Mouse (Mus musculus) embryonic facial prominence, embryonic 12.5 days (tissue): ENCODE data around the gene Lsp1. TPM values are rescaled to one million over a fixed set of nuclear protein-coding genes. Genes with fewer than 3 reads are reported as not detected.

Experiments
- ATAC-seq: fragments of 200-750 bp; cut with Nextera tagmentation; 2 replicates; pipeline ENCODE4 v1.8.0; 2017; ENCODE audit not compliant: insufficient number of reproducible peaks, insufficient read depth, low FRiP score, low TSS enrichment
- H3K27ac ChIP-seq: fragments of 300-500 bp; sonication (generic); 2 replicates; pipeline ENCODE4 v1.5.1; 2016; ENCODE audit warnings: mild to moderate bottlenecking
- H3K27me3 ChIP-seq: fragments of 300-500 bp; sonication (generic); 2 replicates; pipeline ENCODE4 v1.6.1; 2016; ENCODE audit warnings: mild to moderate bottlenecking, moderate library complexity
- H3K36me3 ChIP-seq: fragments of 300-500 bp; sonication (generic); 2 replicates; pipeline ENCODE4 v1.6.1; 2016; ENCODE audit warnings: mild to moderate bottlenecking
- H3K4me1 ChIP-seq: fragments of 300-500 bp; sonication (generic); 2 replicates; pipeline ENCODE4 v1.6.1; 2016
- H3K4me2 ChIP-seq: fragments of 300-500 bp; sonication (generic); replicated peaks from 2 replicates; pipeline ENCODE4 v1.6.1; 2016; ENCODE audit warnings: mild to moderate bottlenecking, moderate library complexity
- H3K4me3 ChIP-seq: fragments of 300-500 bp; sonication (generic); 2 replicates; pipeline ENCODE4 v1.5.1; 2016; ENCODE audit warnings: mild to moderate bottlenecking
- H3K9ac ChIP-seq: fragments of 300-500 bp; sonication (generic); 2 replicates; pipeline ENCODE4 v1.6.1; 2016; ENCODE audit warnings: mild to moderate bottlenecking, moderate library complexity
- H3K9me3 ChIP-seq: fragments of 300-500 bp; sonication (generic); 2 replicates; pipeline ENCODE4 v1.6.1; 2016; ENCODE audit warnings: mild to moderate bottlenecking, moderate library complexity
- WGBS: fragments of 180-500 bp; shearing (Covaris S2); methylation state at CpG from one replicate; pipeline ENCODE4 v1.1.7; 2016; 5-methylcytosine and 5-hydroxymethylcytosine counted together
- polyA plus RNA-seq: library from polyadenylated mRNA; unstranded; fragments of >200 nt; fragmentation: Nextera tagmentation; extraction: Ambion mirVana; gene quantifications from 2 replicates; pipeline ENCODE4 v1.2.1, GENCODE M21; 2016

The Lsp1 gene
- 24.5 and 24.7 TPM in 2 replicates for polyA plus RNA-seq

- Histone ChIP-seq H3K27ac (peak within 1 kb of the TSS; percentile 99), H3K9ac (no peak within 1 kb of the TSS), H3K9me3 (no peaks in the 10 kb centered on the region), H3K27me3 (no peaks in the 10 kb centered on the region), H3K4me3 (no peak within 1 kb of the TSS), H3K4me2 (no peak within 1 kb of the TSS), H3K4me1 (peaks cover 35% of the 10 kb centered on the region), H3K36me3 (no peaks in the 10 kb centered on the region)
- 96% methylated on average over 7 of the region's 7 CpGs for WGBS
- no peak for ATAC-seq
Measured at GRCm38 (mm10) chr7:142460636-142461077, at the start of gene Lsp1. Gene Lsp1, plus strand, starts transcription at chr7:142460809.

DNA sequence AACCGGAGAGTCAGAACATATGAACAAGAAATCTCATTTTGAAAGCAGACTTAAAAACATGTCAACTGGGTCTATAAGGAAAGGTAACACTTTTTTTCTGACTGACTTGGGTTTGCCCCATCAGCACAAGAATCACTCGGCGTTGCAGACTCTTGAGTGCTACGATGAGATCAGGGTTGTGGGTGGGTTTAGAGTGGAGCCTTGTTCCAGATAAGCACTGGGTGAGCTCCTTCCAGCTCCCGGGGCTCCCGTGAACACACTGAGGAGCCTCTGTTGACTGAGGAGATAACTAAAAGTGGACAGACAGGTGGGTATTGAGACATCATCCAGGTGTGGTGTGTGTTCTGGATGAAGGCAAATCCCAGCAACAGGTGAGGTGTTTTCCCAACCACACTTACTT is 47.3 kb upstream of the Lsp1 start:
- Histone ChIP-seq H3K27ac (no peak overlapping the region), H3K36me3 (no peaks in the 10 kb centered on the region), H3K9me3 (no peaks in the 10 kb centered on the region), H3K9ac (no peak overlapping the region), H3K27me3 (no peaks in the 10 kb centered on the region), H3K4me3 (no peak overlapping the region), H3K4me2 (no peak overlapping the region), H3K4me1 (no peaks in the 10 kb centered on the region)
- WGBS = 95% methylated on average over 6 of the region's 6 CpGs
- ATAC-seq = no peak

- Histone ChIP-seq H3K9ac (no peak overlapping the region), H3K36me3 (no peaks in the 10 kb centered on the region), H3K27me3 (no peaks in the 10 kb centered on the region), H3K27ac (no peak overlapping the region), H3K4me3 (no peak overlapping the region), H3K9me3 (no peaks in the 10 kb centered on the region), H3K4me1 (no peaks in the 10 kb centered on the region), H3K4me2 (no peak overlapping the region)
- ATAC-seq = no peak
- WGBS = 58% methylated on average over 4 of the region's 4 CpGs
Measured at GRCm38 (mm10) chr7:142415314-142415713, 45.3 kb upstream of the Lsp1 start.

DNA sequence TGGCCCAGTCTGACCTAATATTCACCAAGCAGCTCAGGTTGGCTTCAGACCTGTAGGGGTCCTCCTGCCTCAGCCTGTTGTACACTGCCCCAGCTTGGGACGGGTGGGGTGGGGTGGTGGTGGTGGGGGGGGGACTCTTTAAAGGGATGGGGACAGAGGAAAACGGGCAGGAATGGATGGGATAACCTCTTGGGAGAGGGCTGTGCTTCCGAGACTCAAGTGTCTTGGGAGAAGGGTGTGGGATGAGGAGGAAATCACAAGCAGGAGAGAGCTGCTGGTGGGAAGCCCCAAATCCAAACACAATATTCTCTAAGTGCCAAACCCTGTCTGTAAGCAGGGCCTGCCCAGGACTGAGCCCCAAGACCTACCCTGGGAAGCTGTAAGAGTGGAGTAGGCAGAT is 44.4 kb upstream of the Lsp1 start:
- no peak for ATAC-seq
- Histone ChIP-seq H3K4me2 (no peak overlapping the region), H3K27me3 (no peaks in the 10 kb centered on the region), H3K27ac (no peak overlapping the region), H3K36me3 (no peaks in the 10 kb centered on the region), H3K4me3 (no peak overlapping the region), H3K9me3 (no peaks in the 10 kb centered on the region), H3K4me1 (no peaks in the 10 kb centered on the region), H3K9ac (no peak overlapping the region)
- WGBS = 64% methylated on average over 3 of the region's 3 CpGs

DNA sequence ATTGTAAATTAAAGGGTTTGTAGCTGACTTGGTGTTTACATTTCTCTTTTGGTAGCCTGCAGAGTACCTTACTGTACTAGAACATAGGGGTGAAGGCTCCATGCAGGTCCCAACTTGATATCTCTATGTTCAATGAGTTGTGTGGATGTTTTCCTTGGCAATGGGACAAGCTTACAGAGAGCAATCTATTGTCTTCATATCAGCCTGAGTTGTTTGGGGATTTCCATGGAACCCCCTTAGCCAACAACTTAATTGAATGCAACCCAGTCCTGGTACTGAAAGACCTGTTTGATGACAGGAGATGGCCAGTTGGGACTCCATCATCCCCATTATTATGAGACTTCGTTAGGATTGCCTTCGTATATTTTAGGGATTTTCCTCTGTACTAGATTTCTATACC is 42.6 kb upstream of the Lsp1 start:
- Histone ChIP-seq H3K27ac (no peak overlapping the region), H3K27me3 (no peaks in the 10 kb centered on the region), H3K4me3 (no peak overlapping the region), H3K9me3 (no peaks in the 10 kb centered on the region), H3K36me3 (no peaks in the 10 kb centered on the region), H3K9ac (no peak overlapping the region), H3K4me1 (no peaks in the 10 kb centered on the region), H3K4me2 (no peak overlapping the region)
- no peak for ATAC-seq
- WGBS = 89% methylated on average over 2 of the region's 2 CpGs

DNA sequence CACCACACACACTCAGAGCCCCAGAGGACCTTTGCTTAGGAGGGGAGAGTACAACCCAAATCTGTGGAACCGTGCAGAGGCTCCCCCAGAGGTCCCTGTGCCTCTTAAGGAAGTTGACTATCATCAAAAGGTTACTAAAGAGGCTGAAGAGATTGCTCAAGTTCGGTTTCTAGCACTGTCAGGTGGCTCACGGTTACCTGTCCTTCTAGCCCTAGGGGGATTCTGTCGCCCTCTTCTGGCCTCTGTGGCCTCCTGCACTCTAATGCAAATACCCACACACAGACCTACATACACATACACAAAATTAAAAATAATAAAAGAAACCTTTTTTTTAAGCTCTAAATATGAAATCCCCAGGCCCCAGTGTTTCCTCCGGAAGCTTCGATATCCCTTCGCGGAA is 41.9 kb upstream of the Lsp1 start:
- 92% methylated on average over 8 of the region's 8 CpGs for WGBS
- Histone ChIP-seq H3K36me3 (no peaks in the 10 kb centered on the region), H3K9me3 (no peaks in the 10 kb centered on the region; the same call in 1 of the 2 replicates), H3K9ac (no peak overlapping the region), H3K4me1 (no peaks in the 10 kb centered on the region), H3K4me2 (no peak overlapping the region), H3K4me3 (no peak overlapping the region), H3K27ac (no peak overlapping the region), H3K27me3 (no peaks in the 10 kb centered on the region)
- ATAC-seq = no peak

GRCm38 (mm10) chr7:142419887-142420286 is 40.7 kb upstream of the Lsp1 start:
- Histone ChIP-seq H3K4me2 (no peak overlapping the region), H3K27me3 (no peaks in the 10 kb centered on the region), H3K4me3 (no peak overlapping the region), H3K4me1 (no peaks in the 10 kb centered on the region), H3K9me3 (no peaks in the 10 kb centered on the region; the same call in 1 of the 2 replicates), H3K36me3 (no peaks in the 10 kb centered on the region), H3K9ac (no peak overlapping the region), H3K27ac (no peak overlapping the region)
- whole genome bisulfite sequencing = 84% methylated on average over 5 of the region's 5 CpGs
- no peak for ATAC-seq

GRCm38 (mm10) chr7:142421826-142422225 is 38.8 kb upstream of the Lsp1 start:
- Histone ChIP-seq H3K9ac (no peak overlapping the region), H3K36me3 (no peaks in the 10 kb centered on the region), H3K4me1 (no peaks in the 10 kb centered on the region), H3K4me2 (no peak overlapping the region), H3K27ac (no peak overlapping the region), H3K27me3 (no peaks in the 10 kb centered on the region), H3K9me3 (no peaks in the 10 kb centered on the region; the same call in 1 of the 2 replicates), H3K4me3 (no peak overlapping the region)
- ATAC-seq = no peak
- 85% methylated on average over 2 of the region's 2 CpGs for WGBS

DNA sequence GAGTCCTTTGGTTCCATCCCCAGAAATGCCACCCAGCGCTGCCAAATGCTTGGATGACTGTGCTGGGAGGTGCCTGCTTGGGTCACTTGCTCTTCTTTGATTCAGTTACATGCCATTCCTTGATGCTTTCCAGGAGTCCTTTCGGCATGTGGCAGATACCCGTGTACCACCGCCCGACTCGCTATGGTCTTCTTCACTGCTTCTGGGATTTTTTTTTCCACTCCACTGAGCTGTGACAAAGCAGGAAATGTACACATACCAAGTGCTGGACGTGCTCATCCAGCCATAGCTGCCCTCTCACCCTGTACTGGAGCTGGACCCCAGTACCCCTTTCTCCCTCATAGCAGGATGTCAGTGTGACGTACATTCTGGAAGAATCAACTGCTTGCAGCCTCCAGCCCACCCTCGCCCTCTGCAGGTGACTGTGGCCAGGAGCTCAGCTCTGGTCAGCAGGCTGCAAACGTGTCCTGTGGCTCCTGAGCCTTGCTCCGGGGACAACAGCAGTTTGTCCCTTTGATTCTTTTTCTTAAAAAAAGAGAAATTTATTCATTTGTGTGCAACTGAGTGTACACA is 34.9 kb upstream of the Lsp1 start:
- Histone ChIP-seq H3K27me3 (no peaks in the 10 kb centered on the region), H3K36me3 (no peaks in the 10 kb centered on the region), H3K27ac (no peak overlapping the region), H3K4me1 (peaks cover 23% of the 10 kb centered on the region), H3K9ac (no peak overlapping the region), H3K4me3 (no peak overlapping the region), H3K4me2 (no peak overlapping the region), H3K9me3 (no peaks in the 10 kb centered on the region; the same call in 1 of the 2 replicates)
- no peak for ATAC-seq
- 60% methylated on average over 11 of the region's 11 CpGs for WGBS

GRCm38 (mm10) chr7:142428213-142428612 is 32.4 kb upstream of the Lsp1 start:
- WGBS = 4% methylated on average over 7 of the region's 7 CpGs
- Histone ChIP-seq H3K27ac (peak overlapping the region; percentile 25; the same call in 1 of the 2 replicates), H3K4me2 (no peak overlapping the region), H3K4me3 (no peak overlapping the region), H3K9ac (no peak overlapping the region), H3K4me1 (peaks cover 26% of the 10 kb centered on the region), H3K9me3 (no peaks in the 10 kb centered on the region; the same call in 1 of the 2 replicates), H3K36me3 (no peaks in the 10 kb centered on the region), H3K27me3 (no peaks in the 10 kb centered on the region)
- 0 out of 2 replicates have a peak, but pooled peaks have one; percentile 24 for ATAC-seq

- Histone ChIP-seq H3K4me2 (no peak overlapping the region), H3K9ac (no peak overlapping the region), H3K27ac (peak overlapping the region; percentile 69), H3K4me3 (no peak overlapping the region), H3K27me3 (no peaks in the 10 kb centered on the region), H3K9me3 (no peaks in the 10 kb centered on the region), H3K4me1 (peaks cover 32% of the 10 kb centered on the region), H3K36me3 (no peaks in the 10 kb centered on the region)
- 33% methylated on average over 12 of the region's 12 CpGs for WGBS
- ATAC-seq = peak; percentile 77
Measured at GRCm38 (mm10) chr7:142430160-142430678, 30.4 kb upstream of the Lsp1 start.

DNA sequence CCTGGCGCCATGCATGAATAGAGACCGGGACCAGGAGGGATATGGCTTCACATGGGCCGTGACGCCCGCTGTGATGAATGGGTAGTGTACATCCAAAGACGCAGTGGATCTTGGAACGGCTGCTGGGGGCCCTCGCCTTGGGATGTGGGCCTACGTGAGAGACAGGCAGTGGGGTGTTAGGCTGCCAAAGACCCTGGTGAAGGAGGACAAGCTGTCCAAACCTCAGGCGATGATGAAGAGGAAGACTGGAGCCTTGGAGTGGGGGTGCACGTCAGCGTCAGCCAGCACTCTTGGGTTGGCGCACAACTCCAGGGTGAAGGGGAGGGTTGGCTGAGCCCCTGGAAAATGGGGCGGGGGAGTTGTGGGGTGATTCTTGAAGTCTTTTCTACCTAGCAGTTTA is 29.5 kb upstream of the Lsp1 start:
- Histone ChIP-seq H3K4me3 (no peak overlapping the region), H3K4me2 (no peak overlapping the region)

More for the DNA sequence above, 29.5 kb upstream of the Lsp1 start:
- Histone ChIP-seq H3K4me1 (peaks cover 32% of the 10 kb centered on the region), H3K27ac (peak overlapping the region; percentile 69; the same call in 1 of the 2 replicates), H3K9me3 (no peaks in the 10 kb centered on the region), H3K27me3 (no peaks in the 10 kb centered on the region), H3K9ac (no peak overlapping the region), H3K36me3 (no peaks in the 10 kb centered on the region)
- no peak for ATAC-seq
- 92% methylated on average over 14 of the region's 14 CpGs for whole genome bisulfite sequencing
